Mouse (Mus musculus) liver, embryonic 13.5 days (tissue): ENCODE measurements around the gene Tmem234. TPM values are rescaled to one million over a fixed set of nuclear protein-coding genes. Genes with fewer than 3 reads are reported as not detected.

Experiments used
- ATAC-seq: fragments of 200-750 bp; cut with Nextera tagmentation; 2 replicates; pipeline ENCODE4 v1.8.0; 2017; ENCODE audit warnings: low read depth, mild to moderate bottlenecking, moderate number of reproducible peaks, moderate library complexity
- DNase-seq: peaks from one replicate; pipeline ENCODE4 v3.0.0; 2022
- H3K27ac ChIP-seq: fragments of 300-500 bp; sonication (generic); 2 replicates; pipeline ENCODE4 v1.5.1; 2015; ENCODE audit warnings: moderate library complexity, mild to moderate bottlenecking, inconsistent platforms
- H3K27me3 ChIP-seq: fragments of 300-500 bp; sonication (generic); 2 replicates; pipeline ENCODE4 v1.6.1; 2015; ENCODE audit warnings: mild to moderate bottlenecking, inconsistent platforms
- H3K36me3 ChIP-seq: fragments of 300-500 bp; sonication (generic); 2 replicates; pipeline ENCODE4 v1.6.1; 2015; ENCODE audit warnings: mild to moderate bottlenecking, inconsistent platforms
- H3K4me1 ChIP-seq: fragments of 300-500 bp; sonication (generic); replicated peaks from 2 replicates; pipeline ENCODE4 v1.6.1; 2015; ENCODE audit warnings: inconsistent platforms
- H3K4me2 ChIP-seq: fragments of 300-500 bp; sonication (generic); 2 replicates; pipeline ENCODE4 v1.6.1; 2015; ENCODE audit warnings: inconsistent platforms, mild to moderate bottlenecking, moderate library complexity
- H3K4me3 ChIP-seq: fragments of 300-500 bp; sonication (generic); replicated peaks from 2 replicates; pipeline ENCODE4 v1.5.1; 2015; ENCODE audit warnings: mild to moderate bottlenecking, inconsistent platforms
- H3K9ac ChIP-seq: fragments of 300-500 bp; sonication (generic); 2 replicates; pipeline ENCODE4 v1.6.1; 2015; ENCODE audit warnings: mild to moderate bottlenecking, inconsistent platforms
- H3K9me3 ChIP-seq: fragments of 300-500 bp; sonication (generic); replicated peaks from 2 replicates; pipeline ENCODE4 v1.6.1; 2016; ENCODE audit warnings: inconsistent platforms
- WGBS: fragments of 180-500 bp; shearing (Covaris S2); methylation state at CpG from one replicate; pipeline ENCODE4 v1.1.7; 2015; ENCODE audit not compliant: insufficient replicate concordance; 5-methylcytosine and 5-hydroxymethylcytosine counted together
- polyA plus RNA-seq: library from polyadenylated mRNA; unstranded; fragments of >200 nt; fragmentation: Nextera tagmentation; extraction: Ambion mirVana; gene quantifications from 2 replicates; pipeline ENCODE4 v1.2.1, GENCODE M21; 2015

Tmem234 gene
- polyA plus RNA-seq, 1 experiment from 2014 or later, result 153 TPM

DNA sequence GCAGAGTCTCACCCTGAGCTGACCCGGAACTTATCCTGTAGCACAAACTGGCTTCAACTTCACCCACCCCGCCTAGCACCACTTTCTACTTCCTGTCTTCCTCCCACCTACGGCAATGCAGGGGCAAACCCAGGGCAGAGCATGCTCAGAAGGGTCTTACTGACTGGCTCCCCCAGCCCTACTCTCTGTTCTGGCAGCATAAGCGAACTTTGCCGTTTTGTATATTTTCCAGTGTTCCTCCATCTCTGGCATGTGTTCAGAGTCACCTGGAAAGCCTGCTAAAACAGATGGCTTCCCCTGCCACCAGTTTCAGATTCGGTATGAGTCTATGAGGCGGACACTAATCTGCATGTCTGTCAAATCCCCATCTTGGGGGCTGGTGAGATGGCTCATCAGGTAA, 20.1 kb upstream of the Tmem234 start:
- no peak for ATAC-seq
- Histone ChIP-seq H3K9me3 (no peaks in the 10 kb centered on the region), H3K4me3 (no peak overlapping the region), H3K27ac (no peak overlapping the region), H3K9ac (no peak overlapping the region), H3K4me1 (peaks cover 19% of the 10 kb centered on the region), H3K36me3 (no peaks in the 10 kb centered on the region), H3K4me2 (no peak overlapping the region), H3K27me3 (peaks cover 21% of the 10 kb centered on the region; the same call in 1 of the 2 replicates)
- no peak for DNase-seq
- WGBS, result 54% methylated on average over 6 of the region's 7 CpGs

DNA sequence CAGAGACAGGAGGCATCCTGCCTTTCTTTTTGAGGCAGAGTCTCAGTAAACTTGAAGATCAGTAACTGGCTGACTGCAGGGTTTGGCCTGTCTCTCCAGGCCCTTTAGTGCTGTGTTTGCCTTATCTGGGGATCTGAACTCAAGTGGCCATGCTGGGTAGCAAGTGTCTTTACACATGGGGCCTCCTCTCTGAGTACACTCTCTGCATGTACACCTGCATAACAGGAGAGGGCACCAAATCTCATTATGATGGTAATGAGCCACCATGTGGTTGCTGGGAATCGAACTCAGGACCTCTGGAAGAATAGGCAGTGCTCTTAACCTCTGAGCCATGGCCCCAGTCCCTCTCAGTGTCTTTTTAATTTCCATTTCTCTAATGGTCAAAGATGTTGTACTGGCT, 18.2 kb upstream of the Tmem234 start:
- H3K9ac ChIP-seq, result no peak overlapping the region
- H3K27ac ChIP-seq, result no peak overlapping the region
- no peaks in the 10 kb centered on the region for H3K36me3 ChIP-seq
- no peaks in the 10 kb centered on the region for H3K9me3 ChIP-seq
- no peak overlapping the region for H3K4me3 ChIP-seq
- H3K27me3 ChIP-seq, result 0 out of 2 replicates have a peak, but pooled peaks cover 10% of the 10 kb centered on the region
- ATAC-seq (no peak), DNase-seq (no peak)
- 72% methylated on average over 1 of the region's 1 CpGs for WGBS
- no peak overlapping the region for H3K4me2 ChIP-seq
- peaks cover 27% of the 10 kb centered on the region for H3K4me1 ChIP-seq

- no peak for DNase-seq
- no peaks in the 10 kb centered on the region for H3K27me3 ChIP-seq
Measured at GRCm38 (mm10) chr4:129584370-129584769, 16.1 kb upstream of the Tmem234 start.

GRCm38 (mm10) chr4:129584884-129585608, 15.4 kb upstream of the Tmem234 start:
- Histone ChIP-seq H3K4me2 (peak overlapping the region; percentile 84), H3K36me3 (no peaks in the 10 kb centered on the region; the same call in 1 of the 2 replicates), H3K27me3 (no peaks in the 10 kb centered on the region), H3K4me1 (peaks cover 52% of the 10 kb centered on the region), H3K4me3 (peak overlapping the region; percentile 64), H3K9ac (peak overlapping the region; percentile 68), H3K9me3 (no peaks in the 10 kb centered on the region), H3K27ac (peak overlapping the region; percentile 87)
- WGBS, result 2% methylated on average over 36 of the region's 36 CpGs
- peak; percentile 68 for ATAC-seq
- DNase-seq, result peak; percentile 70

More at GRCm38 (mm10) chr4:129584370-129584769, 16.1 kb upstream of the Tmem234 start:
- Histone ChIP-seq H3K4me3 (peak overlapping the region; percentile 64), H3K27ac (peak overlapping the region; percentile 87; the same call in 1 of the 2 replicates), H3K9ac (peak overlapping the region; percentile 68), H3K9me3 (no peaks in the 10 kb centered on the region), H3K4me2 (peak overlapping the region; percentile 84), H3K4me1 (peaks cover 45% of the 10 kb centered on the region), H3K36me3 (no peaks in the 10 kb centered on the region)
- no peak for ATAC-seq
- WGBS, result 50% methylated on average over 1 of the region's 1 CpGs

- no peaks in the 10 kb centered on the region for H3K27me3 ChIP-seq
- DNase-seq (no peak), ATAC-seq (peak; percentile 71)
- peaks cover 5% of the 10 kb centered on the region for H3K36me3 ChIP-seq
- 27% methylated on average over 9 of the region's 9 CpGs for WGBS
- peak overlapping the region; percentile 68 for H3K9ac ChIP-seq
- H3K9me3 ChIP-seq, result no peaks in the 10 kb centered on the region
- peak overlapping the region; percentile 87 for H3K27ac ChIP-seq
- peak overlapping the region; percentile 84 for H3K4me2 ChIP-seq
- peak overlapping the region; percentile 64 for H3K4me3 ChIP-seq
- H3K4me1 ChIP-seq, result peaks cover 54% of the 10 kb centered on the region
Measured at GRCm38 (mm10) chr4:129585773-129586172, 14.7 kb upstream of the Tmem234 start.

DNA sequence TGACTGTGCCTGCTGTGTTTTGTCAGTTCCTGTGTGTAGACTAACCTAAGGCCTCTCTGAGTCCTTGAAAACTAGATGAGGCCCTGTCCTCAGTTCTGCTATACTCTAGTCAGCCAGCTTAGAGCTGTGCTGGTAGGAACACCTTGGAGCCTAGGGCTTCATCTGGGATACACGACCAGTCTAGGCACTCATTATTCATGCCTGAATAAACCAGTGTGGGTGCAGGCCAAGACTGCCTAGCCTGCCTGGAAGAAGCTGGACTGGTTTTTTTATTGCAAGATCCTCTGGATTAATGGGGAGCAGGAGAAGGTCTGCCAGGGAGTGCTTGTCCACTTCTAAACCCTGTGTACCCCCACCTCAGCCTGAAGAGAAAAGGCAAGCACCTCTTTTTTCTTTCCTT, 13.5 kb upstream of the Tmem234 start:
- Histone ChIP-seq H3K27me3 (no peaks in the 10 kb centered on the region), H3K9me3 (no peaks in the 10 kb centered on the region), H3K4me2 (no peak overlapping the region), H3K36me3 (peaks cover 17% of the 10 kb centered on the region), H3K4me1 (peaks cover 56% of the 10 kb centered on the region), H3K9ac (no peak overlapping the region), H3K27ac (peak overlapping the region; percentile 86), H3K4me3 (no peak overlapping the region)
- ATAC-seq, result no peak
- DNase-seq, result no peak
- 63% methylated on average over 1 of the region's 1 CpGs for WGBS

- H3K9ac ChIP-seq, result peak overlapping the region; percentile 42
- H3K9me3 ChIP-seq, result no peaks in the 10 kb centered on the region
- ATAC-seq (peak; percentile 81), DNase-seq (peak; percentile 38)
- no peaks in the 10 kb centered on the region for H3K27me3 ChIP-seq
- H3K4me1 ChIP-seq, result peaks cover 56% of the 10 kb centered on the region
- H3K4me2 ChIP-seq, result peak overlapping the region; percentile 48
- no peak overlapping the region; the same call in 1 of the 2 replicates for H3K4me3 ChIP-seq
- 38% methylated on average over 4 of the region's 4 CpGs for WGBS
- peaks cover 36% of the 10 kb centered on the region for H3K36me3 ChIP-seq
- H3K27ac ChIP-seq, result peak overlapping the region; percentile 86
Measured at GRCm38 (mm10) chr4:129588865-129589264, 11.6 kb upstream of the Tmem234 start.

- DNase-seq, result peak; percentile 75
- ATAC-seq, result peak; percentile 94
- H3K4me2 ChIP-seq, result no peak overlapping the region
- WGBS, result 35% methylated on average over 7 of the region's 7 CpGs
- peaks cover 22% of the 10 kb centered on the region for H3K4me1 ChIP-seq
- no peak overlapping the region for H3K4me3 ChIP-seq
- H3K9ac ChIP-seq, result peak overlapping the region; percentile 11; the same call in 1 of the 2 replicates
- H3K27me3 ChIP-seq, result no peaks in the 10 kb centered on the region
- no peaks in the 10 kb centered on the region for H3K9me3 ChIP-seq
- H3K36me3 ChIP-seq, result peaks cover 61% of the 10 kb centered on the region
- peak overlapping the region; percentile 73 for H3K27ac ChIP-seq
Measured at GRCm38 (mm10) chr4:129608426-129609025, 8.1 kb downstream of the Tmem234 start.

- no peaks in the 10 kb centered on the region for H3K27me3 ChIP-seq
- 72% methylated on average over 12 of the region's 12 CpGs for WGBS
- no peak overlapping the region for H3K4me2 ChIP-seq
- H3K9me3 ChIP-seq, result no peaks in the 10 kb centered on the region
- H3K9ac ChIP-seq, result no peak overlapping the region
- no peak for DNase-seq
- H3K4me3 ChIP-seq, result no peak overlapping the region
- peak overlapping the region; percentile 47; the same call in 1 of the 2 replicates for H3K27ac ChIP-seq
- H3K4me1 ChIP-seq, result peaks cover 18% of the 10 kb centered on the region
- peaks cover 55% of the 10 kb centered on the region for H3K36me3 ChIP-seq
- ATAC-seq, result no peak
Measured at GRCm38 (mm10) chr4:129609139-129609631, 8.7 kb downstream of the Tmem234 start.

DNA sequence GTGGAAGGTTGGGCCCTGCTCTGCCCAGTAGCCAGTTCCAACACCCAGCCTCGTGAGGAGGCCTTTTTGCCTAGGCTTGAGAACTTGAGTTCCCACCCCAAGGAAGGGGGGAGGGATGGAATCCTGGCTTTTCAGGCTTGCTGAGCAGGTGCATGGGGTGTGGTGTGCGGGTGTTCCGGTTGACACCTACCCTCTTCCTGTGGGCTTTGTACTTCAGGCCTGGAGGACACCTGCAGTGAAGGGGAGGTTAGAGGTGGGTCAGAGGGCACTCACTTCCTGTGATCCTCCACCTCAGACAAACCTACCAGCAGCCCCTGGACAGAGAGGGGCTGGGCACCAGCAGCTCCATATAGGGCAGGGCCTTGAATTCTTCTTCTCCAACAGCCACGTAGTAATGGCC, 9.6 kb downstream of the Tmem234 start:
- Histone ChIP-seq H3K27ac (no peak overlapping the region), H3K9ac (no peak overlapping the region), H3K27me3 (no peaks in the 10 kb centered on the region), H3K36me3 (peaks cover 46% of the 10 kb centered on the region), H3K4me2 (no peak overlapping the region), H3K4me3 (no peak overlapping the region), H3K9me3 (no peaks in the 10 kb centered on the region), H3K4me1 (peaks cover 18% of the 10 kb centered on the region)
- DNase-seq, result no peak
- WGBS, result 80% methylated on average over 4 of the region's 4 CpGs
- ATAC-seq, result no peak

DNA sequence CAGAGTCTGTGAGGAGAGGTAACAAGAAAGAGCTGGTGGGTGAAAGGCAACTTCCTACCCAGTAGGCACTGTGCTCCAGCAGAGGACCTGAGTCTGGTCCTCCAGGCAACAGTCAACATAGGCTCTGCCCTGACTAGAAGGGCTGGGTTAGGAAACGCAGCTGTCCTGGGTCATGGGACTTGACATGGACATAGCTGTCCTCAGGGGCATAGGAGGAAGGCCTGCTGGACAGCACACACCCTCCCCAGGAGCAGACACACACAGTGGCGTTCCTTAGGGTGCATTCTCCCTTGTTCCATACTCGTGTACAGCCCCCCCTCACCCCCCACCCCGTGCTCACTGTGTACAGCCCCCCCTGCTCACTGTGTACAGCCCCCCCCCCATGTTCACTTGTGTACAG, 10.0 kb downstream of the Tmem234 start:
- Histone ChIP-seq H3K4me3 (no peak overlapping the region), H3K27me3 (no peaks in the 10 kb centered on the region), H3K9ac (no peak overlapping the region), H3K36me3 (peaks cover 43% of the 10 kb centered on the region), H3K27ac (no peak overlapping the region), H3K4me1 (peaks cover 18% of the 10 kb centered on the region), H3K9me3 (no peaks in the 10 kb centered on the region), H3K4me2 (no peak overlapping the region)
- DNase-seq (no peak), ATAC-seq (no peak)
- 67% methylated on average over 4 of the region's 4 CpGs for WGBS
